Mouse (Mus musculus) forebrain, embryonic 16.5 days (tissue): ENCODE measurements around the gene Atp6v0d1. TPM values are rescaled to one million over a fixed set of nuclear protein-coding genes. Genes with fewer than 3 reads are reported as not detected.

Experiments
- ATAC-seq: fragments of 200-750 bp; cut with Nextera tagmentation; 2 replicates; pipeline ENCODE4 v1.8.0; 2017; ENCODE audit warnings: mild to moderate bottlenecking, moderate library complexity
- H3K27ac ChIP-seq: fragments of 300-500 bp; sonication (generic); 2 replicates; pipeline ENCODE4 v1.5.1; 2014; ENCODE audit warnings: low read length, control low read depth
- H3K27me3 ChIP-seq: fragments of 300-500 bp; sonication (generic); replicated peaks from 2 replicates; pipeline ENCODE4 v1.6.1; 2014; ENCODE audit warnings: low read length; ENCODE audit not compliant: control insufficient read depth, insufficient read depth
- H3K36me3 ChIP-seq: fragments of 300-500 bp; sonication (generic); 2 replicates; pipeline ENCODE4 v1.6.1; 2014; ENCODE audit not compliant: control insufficient read depth, insufficient read depth
- H3K4me1 ChIP-seq: fragments of 300-500 bp; sonication (generic); replicated peaks from 2 replicates; pipeline ENCODE4 v1.6.1; 2014; ENCODE audit warnings: low read length; ENCODE audit not compliant: control insufficient read depth, insufficient read depth
- H3K4me2 ChIP-seq: fragments of 300-500 bp; sonication (generic); 2 replicates; pipeline ENCODE4 v1.6.1; 2014; ENCODE audit warnings: mild to moderate bottlenecking, low read length, control low read depth
- H3K4me3 ChIP-seq: fragments of 300-500 bp; sonication (generic); replicated peaks from 2 replicates; pipeline ENCODE4 v1.5.1; 2014; ENCODE audit warnings: mild to moderate bottlenecking, low read length, control low read depth
- H3K9ac ChIP-seq: fragments of 300-500 bp; sonication (generic); replicated peaks from 2 replicates; pipeline ENCODE4 v1.6.1; 2014; ENCODE audit warnings: low read depth, low read length, control low read depth
- H3K9me3 ChIP-seq: fragments of 300-500 bp; sonication (generic); 2 replicates; pipeline ENCODE4 v1.6.1; 2016; ENCODE audit warnings: low read length; ENCODE audit not compliant: control insufficient read depth
- WGBS: fragments of 180-500 bp; shearing (Covaris S2); extraction: QIAGEN DNeasy Blood & Tissue Kit; methylation state at CpG from one replicate; pipeline ENCODE4 v1.1.7; 2014; 5-methylcytosine and 5-hydroxymethylcytosine counted together
- polyA plus RNA-seq: library from polyadenylated mRNA; unstranded; fragments of >200 nt; fragmentation: Nextera tagmentation; extraction: Ambion mirVana; gene quantifications from 2 replicates; pipeline ENCODE4 v1.2.1, GENCODE M21; 2015

Gene Atp6v0d1
- polyA plus RNA-seq, 1 experiment from 2014 or later = 203 TPM

GRCm38 (mm10) chr8:105506977-105507376 is 58.9 kb downstream of the Atp6v0d1 start:
- H3K27ac ChIP-seq = no peak overlapping the region
- ATAC-seq = no peak
- H3K36me3 ChIP-seq = no peaks in the 10 kb centered on the region
- H3K9ac ChIP-seq = no peak overlapping the region
- H3K27me3 ChIP-seq = no peaks in the 10 kb centered on the region
- WGBS = 76% methylated on average over 6 of the region's 6 CpGs
- no peaks in the 10 kb centered on the region for H3K9me3 ChIP-seq
- H3K4me3 ChIP-seq = no peak overlapping the region
- H3K4me1 ChIP-seq = no peaks in the 10 kb centered on the region
- no peak overlapping the region for H3K4me2 ChIP-seq

GRCm38 (mm10) chr8:105504617-105505016 is 61.2 kb downstream of the Atp6v0d1 start:
- Histone ChIP-seq H3K9ac (no peak overlapping the region), H3K4me1 (no peaks in the 10 kb centered on the region), H3K27me3 (no peaks in the 10 kb centered on the region), H3K36me3 (no peaks in the 10 kb centered on the region), H3K4me3 (no peak overlapping the region), H3K27ac (no peak overlapping the region), H3K4me2 (no peak overlapping the region), H3K9me3 (no peaks in the 10 kb centered on the region)
- ATAC-seq = no peak
- 90% methylated on average over 3 of the region's 3 CpGs for WGBS

GRCm38 (mm10) chr8:105499787-105500186 is 66.1 kb downstream of the Atp6v0d1 start:
- no peak for ATAC-seq
- no peak overlapping the region for H3K4me3 ChIP-seq
- WGBS = 82% methylated on average over 12 of the region's 12 CpGs
- no peak overlapping the region for H3K27ac ChIP-seq
- H3K4me2 ChIP-seq = no peak overlapping the region
- H3K9ac ChIP-seq = no peak overlapping the region
- H3K9me3 ChIP-seq = no peaks in the 10 kb centered on the region
- no peaks in the 10 kb centered on the region for H3K27me3 ChIP-seq
- H3K4me1 ChIP-seq = peaks cover 15% of the 10 kb centered on the region
- no peaks in the 10 kb centered on the region for H3K36me3 ChIP-seq

- Histone ChIP-seq H3K27me3 (no peaks in the 10 kb centered on the region), H3K9ac (peak within 1 kb of the TSS; percentile 90), H3K36me3 (no peaks in the 10 kb centered on the region), H3K9me3 (no peaks in the 10 kb centered on the region), H3K27ac (peak within 1 kb of the TSS; percentile 62), H3K4me1 (peaks cover 15% of the 10 kb centered on the region), H3K4me2 (peak within 1 kb of the TSS; percentile 98), H3K4me3 (peak within 1 kb of the TSS; percentile 84)
- ATAC-seq = peak; percentile 90
- under 1% methylated on average over 67 of the region's 68 CpGs for WGBS
These were observed 69.2 kb downstream of the Atp6v0d1 start, which contains the start of gene Zdhhc1 for GRCm38 (mm10) chr8:105496439-105497180. Zdhhc1 (minus strand) TSS chr8:105496902.

GRCm38 (mm10) chr8:105495350-105496302 is 70.2 kb downstream of the Atp6v0d1 start:
- no peaks in the 10 kb centered on the region for H3K36me3 ChIP-seq
- peaks cover 15% of the 10 kb centered on the region for H3K4me1 ChIP-seq
- peak overlapping the region; percentile 90 for H3K9ac ChIP-seq
- no peaks in the 10 kb centered on the region for H3K27me3 ChIP-seq
- ATAC-seq = peak; percentile 18; the same call in 1 of the 2 replicates
- H3K27ac ChIP-seq = no peak overlapping the region; the same call in 1 of the 2 replicates
- peak overlapping the region; percentile 84 for H3K4me3 ChIP-seq
- peak overlapping the region; percentile 98 for H3K4me2 ChIP-seq
- H3K9me3 ChIP-seq = no peaks in the 10 kb centered on the region
- 23% methylated on average over 17 of the region's 17 CpGs for WGBS

GRCm38 (mm10) chr8:105494566-105494965 is 71.3 kb downstream of the Atp6v0d1 start:
- Histone ChIP-seq H3K36me3 (no peaks in the 10 kb centered on the region), H3K9ac (no peak overlapping the region), H3K4me1 (peaks cover 15% of the 10 kb centered on the region), H3K27ac (no peak overlapping the region), H3K27me3 (no peaks in the 10 kb centered on the region), H3K9me3 (no peaks in the 10 kb centered on the region), H3K4me2 (no peak overlapping the region), H3K4me3 (no peak overlapping the region)
- WGBS = 88% methylated on average over 3 of the region's 3 CpGs
- no peak for ATAC-seq

- no peaks in the 10 kb centered on the region for H3K36me3 ChIP-seq
- 66% methylated on average over 3 of the region's 3 CpGs for WGBS
- no peak overlapping the region for H3K9ac ChIP-seq
- H3K9me3 ChIP-seq = no peaks in the 10 kb centered on the region
- H3K4me3 ChIP-seq = no peak overlapping the region
- H3K27me3 ChIP-seq = no peaks in the 10 kb centered on the region
- no peak overlapping the region for H3K27ac ChIP-seq
- H3K4me1 ChIP-seq = peaks cover 15% of the 10 kb centered on the region
- no peak for ATAC-seq
- no peak overlapping the region for H3K4me2 ChIP-seq
These were observed 72.4 kb downstream of the Atp6v0d1 start for GRCm38 (mm10) chr8:105493495-105493894.

GRCm38 (mm10) chr8:105489281-105489680 is 76.6 kb downstream of the Atp6v0d1 start:
- Histone ChIP-seq H3K9ac (no peak overlapping the region), H3K9me3 (no peaks in the 10 kb centered on the region), H3K27me3 (no peaks in the 10 kb centered on the region), H3K4me3 (no peak overlapping the region), H3K4me2 (no peak overlapping the region), H3K36me3 (no peaks in the 10 kb centered on the region), H3K27ac (no peak overlapping the region), H3K4me1 (no peaks in the 10 kb centered on the region)
- no peak for ATAC-seq
- WGBS = 41% methylated on average over 1 of the region's 1 CpGs

- no peaks in the 10 kb centered on the region for H3K36me3 ChIP-seq
- no peaks in the 10 kb centered on the region for H3K9me3 ChIP-seq
- no peak for ATAC-seq
- no peak overlapping the region for H3K27ac ChIP-seq
- H3K27me3 ChIP-seq = no peaks in the 10 kb centered on the region
- WGBS = 68% methylated on average over 3 of the region's 3 CpGs
- no peak overlapping the region for H3K9ac ChIP-seq
- H3K4me1 ChIP-seq = no peaks in the 10 kb centered on the region
- H3K4me2 ChIP-seq = no peak overlapping the region
- no peak overlapping the region for H3K4me3 ChIP-seq
These were observed 77.8 kb downstream of the Atp6v0d1 start for GRCm38 (mm10) chr8:105488082-105488481.
